Mouse (Mus musculus) forebrain, postnatal 0 days (tissue): ENCODE measurements around the gene Rab3il1. TPM values are rescaled to one million over a fixed set of nuclear protein-coding genes. Genes with fewer than 3 reads are reported as not detected.

Experiments used
- ATAC-seq: fragments of 200-750 bp; cut with Nextera tagmentation; 2 replicates; pipeline ENCODE4 v1.8.0; 2017; ENCODE audit warnings: mild to moderate bottlenecking, moderate library complexity
- DNase-seq: peaks from one replicate; pipeline ENCODE4 v3.0.0-alpha.2; 2015
- H3K27ac ChIP-seq: fragments of 300-500 bp; sonication (generic); 2 replicates; pipeline ENCODE4 v1.5.1; 2014; ENCODE audit warnings: low read depth, mild to moderate bottlenecking, antibody characterized with exemption, low read length, moderate library complexity, mixed read lengths
- H3K27me3 ChIP-seq: fragments of 300-500 bp; sonication (generic); 2 replicates; pipeline ENCODE4 v1.6.1; 2014; ENCODE audit warnings: mild to moderate bottlenecking, low read length, mixed read lengths; ENCODE audit not compliant: insufficient read depth
- H3K36me3 ChIP-seq: fragments of 300-500 bp; sonication (generic); 2 replicates; pipeline ENCODE4 v1.6.1; 2014; ENCODE audit warnings: mild to moderate bottlenecking, moderate library complexity; ENCODE audit not compliant: insufficient read depth
- H3K4me1 ChIP-seq: fragments of 300-500 bp; sonication (generic); 2 replicates; pipeline ENCODE4 v1.6.1; 2014; ENCODE audit warnings: antibody characterized with exemption; ENCODE audit not compliant: insufficient read depth
- H3K4me2 ChIP-seq: fragments of 300-500 bp; sonication (generic); 2 replicates; pipeline ENCODE4 v1.6.1; 2014; ENCODE audit warnings: low read depth, mild to moderate bottlenecking, moderate library complexity
- H3K4me3 ChIP-seq: fragments of 300-500 bp; sonication (generic); 2 replicates; pipeline ENCODE4 v1.5.1; 2014; ENCODE audit warnings: low read depth, low read length, mixed read lengths
- H3K9ac ChIP-seq: fragments of 300-500 bp; sonication (generic); 2 replicates; pipeline ENCODE4 v1.6.1; 2014; ENCODE audit warnings: mild to moderate bottlenecking
- H3K9me3 ChIP-seq: fragments of 300-500 bp; sonication (generic); 2 replicates; pipeline ENCODE4 v1.6.1; 2016; ENCODE audit warnings: low read length
- CTCF ChIP-seq: sonication (generic); IDR thresholded peaks from 2 replicates; pipeline ENCODE4 v1.5.1; 2016; ENCODE audit warnings: antibody characterized with exemption, control low read depth, low read depth
- WGBS: fragments of 180-500 bp; shearing (Covaris S2); extraction: QIAGEN DNeasy Blood & Tissue Kit; methylation state at CpG from one replicate; pipeline ENCODE4 v1.1.7; 2014; 5-methylcytosine and 5-hydroxymethylcytosine counted together
- polyA plus RNA-seq: library from polyadenylated mRNA; unstranded; fragments of >200 nt; fragmentation: Nextera tagmentation; extraction: Ambion mirVana; gene quantifications from 2 replicates; pipeline ENCODE4 v1.2.1, GENCODE M21; 2015
- total RNA-seq: library from RNA; depleted of rRNA; stranded (reverse); fragments of >200 nt; gene quantifications from 2 replicates; pipeline ENCODE4 v1.2.3, GENCODE M21; 2014

Rab3il1 gene
- total and polyA plus RNA-seq, 2 experiments from 2014 or later = 19.9 to 20.0 TPM

- DNase-seq (peak; percentile 69), ATAC-seq (peak; percentile 56)
- H3K9ac ChIP-seq = no peak overlapping the region
- H3K36me3 ChIP-seq = 0 out of 2 replicates have a peak, but pooled peaks cover 4% of the 10 kb centered on the region
- no peaks in the 10 kb centered on the region for H3K9me3 ChIP-seq
- H3K27ac ChIP-seq = no peak overlapping the region
- WGBS = 68% methylated on average over 5 of the region's 5 CpGs
- no peak overlapping the region for H3K4me2 ChIP-seq
- peak; percentile 65 for TF ChIP-seq CTCF
- H3K4me1 ChIP-seq = peaks cover 5% of the 10 kb centered on the region; the same call in 1 of the 2 replicates
- no peak overlapping the region for H3K4me3 ChIP-seq
- no peaks in the 10 kb centered on the region for H3K27me3 ChIP-seq
Observed at GRCm38 (mm10) chr19:10022414-10023303, 21.2 kb downstream of the Rab3il1 start.

DNA sequence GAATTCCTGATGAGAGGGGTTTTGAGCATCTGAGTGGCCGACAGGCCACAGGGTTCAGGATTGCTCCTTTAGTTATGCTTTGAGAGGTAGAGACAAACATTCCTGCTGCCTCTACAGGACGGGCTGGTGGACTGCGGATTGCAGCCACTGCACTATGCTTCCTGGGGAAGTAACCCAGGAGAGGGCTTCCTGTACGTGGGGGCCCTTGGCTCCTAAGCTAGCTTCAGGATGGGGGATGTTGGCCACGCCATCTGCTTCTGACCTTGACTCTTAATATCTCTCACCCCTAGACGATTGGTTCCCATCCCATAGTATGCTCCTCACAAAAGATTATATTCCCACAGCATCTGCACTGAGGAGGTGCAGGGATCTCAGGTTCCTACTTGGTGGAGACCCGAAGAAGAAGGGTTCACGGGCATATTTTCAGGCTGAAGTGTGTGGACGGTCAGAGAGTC lies 21.9 kb downstream of the Rab3il1 start:
- Histone ChIP-seq H3K4me1 (peaks cover 5% of the 10 kb centered on the region; the same call in 1 of the 2 replicates), H3K9ac (no peak overlapping the region), H3K27me3 (no peaks in the 10 kb centered on the region), H3K36me3 (0 out of 2 replicates have a peak, but pooled peaks cover 4% of the 10 kb centered on the region), H3K9me3 (no peaks in the 10 kb centered on the region), H3K4me2 (no peak overlapping the region), H3K27ac (no peak overlapping the region), H3K4me3 (no peak overlapping the region)
- no peak for TF ChIP-seq CTCF
- ATAC-seq (no peak), DNase-seq (no peak)
- WGBS = 63% methylated on average over 9 of the region's 9 CpGs

GRCm38 (mm10) chr19:10025169-10025875 lies 23.9 kb downstream of the Rab3il1 start:
- H3K9ac ChIP-seq = no peak overlapping the region
- no peak for TF ChIP-seq CTCF
- H3K9me3 ChIP-seq = no peaks in the 10 kb centered on the region
- peaks cover 9% of the 10 kb centered on the region; the same call in 1 of the 2 replicates for H3K36me3 ChIP-seq
- no peak overlapping the region for H3K4me3 ChIP-seq
- no peaks in the 10 kb centered on the region for H3K4me1 ChIP-seq
- 16% methylated on average over 8 of the region's 8 CpGs for WGBS
- H3K27me3 ChIP-seq = no peaks in the 10 kb centered on the region
- peak; percentile 50 for DNase-seq
- peak; percentile 46 for ATAC-seq
- peak overlapping the region; percentile 15; the same call in 1 of the 2 replicates for H3K27ac ChIP-seq
- no peak overlapping the region for H3K4me2 ChIP-seq

DNA sequence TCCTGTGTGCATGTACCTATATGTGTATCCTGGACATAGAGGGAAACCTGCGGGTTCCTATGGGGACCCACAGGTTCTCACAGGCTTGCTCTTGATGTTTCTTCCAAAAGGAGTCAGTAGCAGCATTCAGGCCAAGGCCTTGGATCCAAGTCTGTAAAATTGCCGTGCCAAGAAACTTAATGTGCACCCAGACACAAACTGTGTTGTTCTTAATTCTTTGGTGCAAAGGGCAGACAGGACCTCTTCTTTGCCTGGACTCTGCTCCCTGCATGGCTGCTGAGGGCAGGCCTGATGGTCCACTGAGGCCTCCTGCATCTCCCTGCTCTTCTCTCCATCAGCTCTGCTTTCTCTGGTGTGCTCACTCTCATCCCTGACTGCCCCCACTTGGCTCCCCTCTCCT lies 28.3 kb downstream of the Rab3il1 start:
- H3K9ac ChIP-seq = no peak overlapping the region
- no peaks in the 10 kb centered on the region for H3K27me3 ChIP-seq
- no peaks in the 10 kb centered on the region for H3K4me1 ChIP-seq
- TF ChIP-seq CTCF = no peak
- DNase-seq (no peak), ATAC-seq (no peak)
- no peak overlapping the region for H3K27ac ChIP-seq
- H3K36me3 ChIP-seq = peaks cover 9% of the 10 kb centered on the region; the same call in 1 of the 2 replicates
- H3K4me2 ChIP-seq = no peak overlapping the region
- WGBS = 84% methylated on average over 2 of the region's 2 CpGs
- no peak overlapping the region for H3K4me3 ChIP-seq
- H3K9me3 ChIP-seq = no peaks in the 10 kb centered on the region

DNA sequence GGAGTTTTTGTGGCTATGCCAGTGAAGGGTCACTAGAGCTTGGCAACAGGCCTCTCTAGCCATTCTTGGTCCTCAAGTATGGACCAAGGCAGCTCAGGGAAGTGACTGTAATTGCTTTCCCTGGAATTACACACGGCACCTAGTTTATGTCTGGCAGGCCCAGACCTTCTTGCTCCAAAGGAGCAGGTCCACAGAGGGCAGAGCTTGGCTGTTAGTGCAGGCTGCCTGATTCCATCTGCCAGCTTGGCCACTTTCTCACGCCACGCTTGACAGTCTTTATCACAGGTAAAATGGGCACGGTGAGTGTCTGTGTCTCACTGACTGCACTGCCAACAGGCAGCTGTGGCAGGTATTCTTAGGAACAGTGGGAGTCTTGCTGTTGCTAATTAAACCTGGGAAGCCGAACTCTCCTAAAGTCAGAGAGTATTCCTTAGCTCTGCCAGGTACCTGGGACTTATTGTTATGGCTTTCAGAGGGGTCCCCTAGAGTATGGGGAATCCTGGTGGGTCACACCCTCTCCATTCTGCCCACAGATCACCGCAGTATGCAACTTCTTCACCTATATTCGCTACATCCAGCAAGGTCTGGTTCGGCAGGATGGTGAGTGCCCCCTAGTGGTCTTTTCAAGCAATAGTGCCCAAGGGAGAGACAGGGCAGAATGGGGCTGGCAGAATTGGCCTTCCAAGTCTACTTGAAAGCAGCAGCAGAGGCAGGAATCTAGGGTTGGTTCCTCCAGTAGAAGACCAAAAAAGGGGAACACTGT lies 31.9 kb downstream of the Rab3il1 start:
- no peaks in the 10 kb centered on the region for H3K9me3 ChIP-seq
- H3K27me3 ChIP-seq = no peaks in the 10 kb centered on the region
- DNase-seq (peak; percentile 78), ATAC-seq (peak; percentile 75)
- no peak overlapping the region for H3K9ac ChIP-seq
- no peaks in the 10 kb centered on the region for H3K4me1 ChIP-seq
- TF ChIP-seq CTCF = peak; percentile 90
- H3K4me3 ChIP-seq = no peak overlapping the region
- peaks cover 5% of the 10 kb centered on the region; the same call in 1 of the 2 replicates for H3K36me3 ChIP-seq
- no peak overlapping the region for H3K27ac ChIP-seq
- WGBS = 31% methylated on average over 8 of the region's 8 CpGs
- no peak overlapping the region for H3K4me2 ChIP-seq

DNA sequence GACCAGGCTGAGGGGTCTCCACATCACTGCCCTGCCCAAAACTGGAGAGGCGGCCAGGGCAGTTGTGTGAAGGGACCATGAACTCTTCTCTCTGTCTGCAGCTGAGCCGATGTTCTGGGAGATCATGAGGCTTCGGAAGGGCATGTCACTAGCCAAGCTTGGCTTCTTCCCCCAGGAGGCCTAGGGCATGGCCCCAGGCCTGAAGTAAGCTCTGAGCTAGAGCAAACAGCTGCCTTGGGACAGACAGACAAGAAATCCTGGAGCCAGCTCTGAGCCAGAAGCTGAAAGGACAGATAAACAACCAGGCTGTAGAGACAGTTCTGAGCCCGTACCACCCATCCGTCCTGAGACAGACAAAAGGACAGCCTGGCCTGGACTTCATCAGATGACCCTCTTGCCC lies 32.9 kb downstream of the Rab3il1 start:
- peaks cover 5% of the 10 kb centered on the region; the same call in 1 of the 2 replicates for H3K36me3 ChIP-seq
- ATAC-seq (no peak), DNase-seq (no peak)
- H3K9ac ChIP-seq = no peak overlapping the region
- H3K4me1 ChIP-seq = no peaks in the 10 kb centered on the region
- H3K27ac ChIP-seq = no peak overlapping the region
- H3K9me3 ChIP-seq = no peaks in the 10 kb centered on the region
- WGBS = 79% methylated on average over 5 of the region's 5 CpGs
- H3K4me3 ChIP-seq = no peak overlapping the region
- TF ChIP-seq CTCF = no peak
- H3K4me2 ChIP-seq = no peak overlapping the region
- no peaks in the 10 kb centered on the region for H3K27me3 ChIP-seq
